Mouse (Mus musculus): ENCODE data around the gene Armc9.
A peak's percentile ranks its signal among the peaks of the same experiment; 100 is the strongest.

Gene Armc9

DNA sequence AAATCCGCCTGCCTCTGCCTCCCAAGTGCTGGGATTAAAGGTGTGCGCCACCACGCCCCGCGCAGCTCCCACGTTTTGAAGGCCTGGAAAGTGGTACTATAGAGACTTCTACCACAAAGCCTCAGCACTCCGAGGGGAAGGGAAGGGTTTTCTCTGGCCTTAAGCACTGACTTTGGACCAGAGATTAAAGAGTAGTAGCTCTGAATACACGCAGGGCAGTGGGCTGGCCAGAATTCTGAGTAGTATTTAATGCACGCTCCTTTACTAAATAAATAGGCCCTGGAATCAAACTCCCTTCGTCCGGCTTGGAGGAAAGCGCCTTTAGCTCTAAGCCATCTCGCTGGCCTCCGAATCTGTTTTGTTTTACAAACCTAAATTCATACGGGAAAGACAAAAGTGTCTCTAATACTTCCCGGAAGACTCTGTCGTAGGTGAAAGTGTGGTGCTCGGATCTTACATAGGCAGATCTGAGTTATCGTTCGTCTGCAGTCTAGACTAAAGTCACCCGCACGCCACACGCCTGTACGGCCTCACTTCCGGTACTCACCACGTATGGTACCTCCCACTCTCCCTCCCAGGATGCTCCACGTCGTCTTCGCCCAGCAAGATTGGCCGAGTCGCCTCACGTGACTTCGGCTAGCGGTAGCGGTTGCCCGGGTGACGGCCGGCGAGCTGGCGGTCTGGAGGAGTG lies at the start of gene Armc9:
Gene Armc9, plus strand, starts transcription at position 648 of the 691 bp plus-strand sequence.
- DNase-seq: peak; percentile 96

DNA sequence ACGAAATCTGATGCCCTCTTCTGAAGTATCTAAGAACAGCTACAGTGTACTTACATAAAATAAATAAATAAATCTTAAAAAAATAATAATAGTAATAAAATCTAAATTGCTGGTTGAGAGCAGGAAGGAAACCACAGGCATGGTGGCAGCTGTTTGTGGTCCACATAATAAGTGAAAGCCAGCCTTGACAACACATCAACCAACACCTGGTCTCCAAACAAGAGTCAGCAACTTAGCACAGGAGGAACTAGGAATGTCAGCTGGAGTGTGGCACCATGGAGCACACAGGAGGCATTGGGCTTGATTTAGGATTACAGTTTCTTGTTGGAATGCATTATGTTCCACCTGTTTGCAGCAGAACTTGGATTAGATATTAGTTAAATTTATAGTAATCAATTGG lies 49.5 kb upstream of the Armc9 start:
- DNase-seq: no peak

DNA sequence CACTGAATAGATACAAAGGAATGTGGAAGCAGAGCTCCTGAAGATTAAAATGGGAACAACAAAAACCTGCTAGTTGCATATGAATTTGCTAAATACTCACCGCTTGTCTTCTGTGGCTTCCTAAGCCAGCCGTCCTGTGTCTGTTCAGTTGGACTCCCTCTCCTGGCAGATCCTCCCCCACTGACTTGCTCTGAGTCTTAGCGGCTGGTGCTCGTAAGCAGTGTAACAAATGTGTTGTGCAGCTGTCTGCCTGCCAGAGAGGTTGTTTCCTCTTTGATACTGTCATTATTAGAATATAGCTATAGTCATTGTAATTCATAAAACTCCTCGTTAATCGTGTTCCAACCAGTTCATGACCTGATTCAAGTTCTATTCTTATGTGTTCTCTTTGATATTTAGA lies 42.8 kb upstream of the Armc9 start, which contains the start of gene Htr2b:
Gene Htr2b, minus strand, starts transcription at position 192 of the 400 bp plus-strand sequence.
- DNase-seq: no peak

DNA sequence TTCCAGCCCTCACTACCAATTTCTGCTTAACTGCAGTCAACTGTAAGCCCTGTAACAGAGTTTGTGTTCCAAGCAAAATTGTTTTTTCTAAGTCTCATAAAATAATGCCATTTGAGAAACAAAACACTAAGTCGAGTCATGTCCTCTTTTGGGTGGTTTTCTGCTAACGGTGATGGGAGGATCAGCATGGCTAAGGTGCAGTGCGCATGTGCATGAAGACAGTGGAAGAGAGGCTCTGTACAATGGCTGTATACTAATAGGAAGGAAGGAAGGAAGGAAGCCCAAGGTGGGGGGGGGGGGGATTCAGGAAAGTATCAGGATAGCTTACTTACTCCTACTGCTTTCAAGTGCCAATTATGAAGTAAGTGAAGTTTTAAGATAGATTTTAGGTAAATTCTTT lies 40.4 kb upstream of the Armc9 start:
- DNase-seq: no peak

DNA sequence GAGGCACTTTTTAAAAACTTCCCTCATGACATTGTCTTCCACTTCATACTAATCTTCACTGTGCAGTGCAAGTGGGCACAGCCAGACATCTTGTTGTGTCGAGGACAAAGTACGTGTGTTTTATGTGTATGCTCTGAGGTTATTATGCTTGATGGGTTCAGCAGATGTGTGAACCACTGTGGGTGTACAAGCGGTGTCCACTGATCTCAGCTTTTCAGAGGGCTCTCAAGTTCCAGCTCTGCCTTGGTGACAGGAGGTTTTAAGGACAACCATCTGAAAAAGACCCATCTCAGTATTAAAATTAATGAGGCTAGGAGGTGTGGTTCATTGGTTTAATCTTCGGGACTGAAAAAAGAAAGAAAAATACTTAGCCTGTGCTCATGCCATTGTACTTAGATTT lies 35.0 kb upstream of the Armc9 start:
- no peak for DNase-seq

DNA sequence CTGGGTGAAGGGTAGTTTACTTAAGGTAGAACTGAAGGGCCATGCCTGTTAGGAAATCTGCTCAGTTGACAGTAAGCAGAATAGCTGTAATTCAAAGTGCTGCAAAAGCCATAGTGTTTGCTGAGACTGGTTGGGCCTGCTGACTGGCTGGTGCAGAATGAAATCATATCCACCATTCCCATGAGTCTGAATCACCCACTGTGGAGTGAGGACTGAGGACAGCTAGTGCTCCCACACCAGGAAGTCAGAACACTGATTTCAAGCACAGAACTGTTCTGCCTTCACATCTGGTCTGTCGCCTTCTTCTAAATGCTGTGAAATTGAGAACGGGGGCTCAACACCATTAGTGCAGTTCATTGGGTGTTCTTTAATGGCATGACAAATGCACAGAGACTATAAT lies 28.5 kb upstream of the Armc9 start:
- DNase-seq: no peak

DNA sequence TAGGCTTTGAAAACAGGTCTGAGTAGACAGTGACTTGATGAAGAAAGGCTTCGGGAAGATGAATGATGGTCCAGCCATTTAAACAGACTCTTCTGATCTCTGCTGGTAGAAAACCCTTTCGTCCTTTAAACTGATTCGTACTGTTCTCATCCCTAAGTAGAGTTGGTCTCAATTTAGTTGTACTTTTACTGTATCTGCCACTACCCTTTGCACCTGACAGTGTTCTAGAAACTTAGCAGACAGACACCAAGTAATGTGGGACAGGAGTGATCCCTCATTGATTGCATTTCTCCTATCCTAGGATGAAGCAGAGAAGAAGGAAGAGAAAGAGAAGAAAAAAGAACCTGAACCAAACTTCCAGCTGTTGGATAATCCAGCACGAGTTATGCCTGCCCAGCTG lies 21.2 kb upstream of the Armc9 start, which contains the start of gene Gm21972:
Gene Gm21972, plus strand, starts transcription at position 301 of the 400 bp plus-strand sequence.
- no peak for DNase-seq

DNA sequence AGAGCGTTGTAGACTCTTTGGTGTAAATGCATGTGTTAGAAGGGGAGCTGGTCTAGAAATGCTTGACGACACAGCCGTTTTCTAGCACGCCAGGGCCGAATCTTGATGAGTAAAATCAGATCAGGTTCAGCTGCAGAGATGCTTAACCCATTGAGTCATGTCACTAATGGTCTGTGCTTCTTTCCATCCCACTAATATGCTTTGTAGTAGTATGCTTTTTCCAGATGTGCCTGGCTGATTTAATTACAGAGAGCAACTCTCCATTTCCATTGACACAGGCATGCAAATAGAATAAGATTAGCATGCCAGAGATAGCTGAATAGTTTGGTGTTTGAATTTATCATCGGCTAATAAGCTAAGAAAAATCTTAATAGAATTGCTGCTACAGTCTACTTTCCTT lies 19.3 kb upstream of the Armc9 start:
- DNase-seq: no peak

DNA sequence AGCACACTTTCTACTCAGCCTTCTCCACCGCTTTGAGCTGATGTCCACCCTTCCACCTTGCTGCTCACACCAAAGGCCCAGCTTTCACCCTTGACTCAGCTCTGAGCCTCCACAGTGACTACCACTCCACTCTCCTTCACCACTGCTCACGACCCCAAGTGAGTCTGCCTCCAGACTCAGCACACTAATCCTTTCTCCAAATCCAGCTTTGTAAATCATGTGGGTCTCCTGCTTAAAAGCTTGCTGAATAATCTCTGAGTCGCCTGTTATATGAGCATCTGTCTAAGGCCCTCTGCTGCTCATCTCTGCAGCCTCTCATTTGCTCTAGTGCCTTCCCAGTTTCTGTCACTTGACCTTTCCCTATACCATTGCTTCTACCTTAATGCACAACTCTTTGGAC lies 13.5 kb upstream of the Armc9 start:
- no peak for DNase-seq

DNA sequence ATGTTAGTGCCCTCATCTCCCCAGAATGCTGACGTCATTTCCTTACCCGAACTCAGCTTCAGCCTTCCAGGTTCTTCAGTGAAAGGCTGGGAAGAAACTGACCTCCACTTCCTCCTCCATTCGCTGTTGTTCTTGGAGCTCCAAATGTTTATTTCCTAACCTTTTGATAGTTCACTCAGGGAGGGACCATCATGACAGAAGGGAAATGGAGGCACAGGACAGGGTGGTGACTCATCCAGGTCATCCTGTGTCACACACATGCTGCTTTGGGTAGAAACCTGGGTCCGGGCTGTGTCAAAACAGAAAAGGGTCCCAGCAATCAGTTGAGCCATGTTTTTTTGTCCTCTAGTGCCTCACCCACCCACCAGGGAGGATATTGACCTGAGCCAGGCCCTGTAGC lies 11.4 kb upstream of the Armc9 start:
- DNase-seq: no peak

DNA sequence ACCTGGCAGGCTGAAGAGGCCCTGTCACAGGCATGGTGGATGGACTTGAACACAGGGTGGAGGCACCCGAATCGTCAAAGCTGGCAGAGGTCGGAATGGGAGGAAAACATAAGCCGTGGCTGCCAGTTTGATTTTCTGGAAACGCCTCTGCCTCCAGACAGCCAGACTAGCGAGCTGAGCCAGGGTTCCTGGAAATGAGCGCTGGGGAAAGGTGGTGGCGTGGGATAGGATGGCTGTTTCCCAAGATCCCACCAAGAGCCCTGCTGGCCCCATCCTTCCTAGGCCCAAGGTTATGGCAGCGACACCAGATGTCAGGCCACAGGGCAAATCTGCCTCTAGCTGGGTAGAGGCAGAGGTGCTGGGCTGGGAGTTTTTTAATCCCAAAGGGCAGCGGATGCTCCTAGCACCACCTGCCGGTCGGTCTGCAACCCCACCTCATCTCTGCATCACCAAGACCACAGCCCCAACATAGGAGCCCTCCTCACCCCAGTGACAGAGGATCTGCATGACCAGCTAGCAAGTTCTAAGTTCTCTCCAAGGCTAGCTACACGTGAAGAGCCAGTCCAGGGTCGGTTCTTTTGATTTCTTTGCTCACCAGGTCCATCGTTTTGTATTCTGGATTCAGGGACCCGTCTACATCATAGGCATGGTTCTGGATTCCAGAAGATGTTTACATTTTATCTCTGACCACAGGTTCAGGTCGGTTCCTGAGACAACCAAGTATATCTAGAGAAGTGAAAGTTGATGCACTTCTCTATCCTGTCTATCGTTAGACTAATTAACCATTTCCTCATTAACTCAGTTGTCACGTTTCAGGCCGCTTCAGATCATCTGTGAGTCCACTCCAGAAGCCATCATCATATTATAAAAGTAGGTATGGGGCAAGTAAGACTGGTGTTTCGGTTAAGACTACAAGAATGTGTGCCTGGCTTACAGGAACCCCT lies 10.3 kb upstream of the Armc9 start:
- DNase-seq: no peak

DNA sequence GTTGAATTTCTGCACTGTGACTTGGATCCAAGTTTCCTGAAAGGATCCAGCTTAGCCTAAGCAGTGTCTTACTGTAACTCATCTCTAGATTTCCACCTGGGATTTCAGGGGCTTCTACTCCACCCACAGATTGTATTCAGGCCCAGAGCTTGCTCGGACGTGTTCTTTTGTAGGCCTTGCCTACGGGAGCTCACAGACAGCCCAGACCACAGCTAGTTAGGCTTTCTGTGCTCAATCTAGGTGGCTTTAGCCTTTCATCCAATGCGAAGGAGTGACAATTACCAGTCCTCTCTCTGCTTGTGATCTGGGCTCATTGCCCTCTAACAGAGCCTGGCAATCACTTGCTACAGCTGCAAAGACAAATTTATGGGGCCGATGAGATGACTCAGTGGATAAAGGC lies 8.3 kb upstream of the Armc9 start:
- no peak for DNase-seq

DNA sequence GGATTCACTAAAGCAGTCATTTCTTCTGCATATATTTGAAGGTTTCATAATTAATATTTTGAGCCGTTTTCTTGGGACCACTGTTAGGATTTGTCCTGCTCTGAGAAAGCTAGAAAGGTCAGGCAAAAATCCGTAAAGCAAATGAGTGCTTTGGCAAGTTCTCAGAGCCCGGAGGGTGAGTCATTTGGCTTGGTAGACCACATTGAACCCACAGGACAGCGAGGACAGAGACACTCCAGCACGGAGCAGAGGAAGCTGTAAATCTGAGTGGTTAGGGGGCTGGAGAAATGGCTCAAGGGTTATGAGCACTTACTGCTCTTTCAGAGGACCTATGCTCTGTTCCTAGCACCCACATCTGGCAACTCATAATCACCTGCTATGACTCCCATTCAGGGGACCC lies 7.0 kb upstream of the Armc9 start:
- no peak for DNase-seq

DNA sequence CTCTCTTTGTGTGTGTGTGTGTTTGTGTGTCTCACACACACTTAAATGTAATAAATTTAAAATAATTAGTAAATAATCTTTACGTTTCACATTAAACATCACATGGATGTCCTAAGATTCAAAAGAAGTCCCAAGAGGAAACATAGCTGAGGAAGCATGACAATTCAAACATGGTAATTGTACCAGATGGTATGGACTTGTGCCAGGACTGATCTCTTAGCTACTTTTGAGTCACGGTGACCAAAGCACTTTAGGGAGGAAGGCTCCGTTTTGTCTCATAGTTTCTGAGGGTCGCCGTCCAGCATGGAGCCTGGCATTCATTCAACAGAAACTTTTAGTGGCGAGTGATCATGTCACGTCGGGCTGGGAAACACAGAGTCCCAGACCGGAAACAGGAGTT lies 6.4 kb upstream of the Armc9 start:
- DNase-seq: no peak

DNA sequence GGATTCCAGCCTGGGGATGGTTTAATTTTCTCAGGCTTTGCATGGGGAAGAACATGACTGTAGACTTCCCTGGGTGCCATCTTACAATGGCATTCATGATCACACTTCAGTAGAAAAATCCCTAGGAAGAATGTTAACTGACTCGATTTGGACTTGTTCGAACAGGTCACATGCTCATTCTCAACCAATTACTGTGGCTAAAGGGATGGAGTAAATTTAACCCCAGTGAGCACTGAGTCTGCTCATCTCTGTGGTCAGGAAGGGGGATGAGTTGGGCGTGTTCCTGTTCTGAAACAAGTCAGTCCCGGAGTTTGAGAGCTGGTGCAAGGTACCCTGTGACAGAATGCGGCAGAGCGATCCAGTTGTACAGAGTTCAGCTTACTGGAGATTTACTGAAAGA lies 3.7 kb upstream of the Armc9 start:
- no peak for DNase-seq

DNA sequence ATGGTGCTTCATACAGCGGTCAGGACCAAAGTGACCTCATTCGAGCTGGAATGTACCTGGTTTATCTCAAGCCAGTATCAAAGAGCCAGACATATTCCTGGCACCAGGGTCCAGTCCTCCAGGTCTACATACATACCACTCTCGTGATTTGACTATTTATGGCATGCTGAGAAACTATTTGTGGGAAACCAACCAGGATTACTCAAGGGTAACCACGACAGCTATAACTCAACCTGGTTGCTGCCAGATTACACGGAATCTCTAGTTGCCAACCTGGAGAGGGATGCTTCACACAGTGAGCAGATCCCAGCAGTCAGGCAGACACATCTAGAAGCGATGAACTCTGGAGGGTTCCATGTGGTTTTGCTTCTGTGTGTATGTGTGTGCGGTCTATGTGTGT lies 3.2 kb upstream of the Armc9 start:
- no peak for DNase-seq

DNA sequence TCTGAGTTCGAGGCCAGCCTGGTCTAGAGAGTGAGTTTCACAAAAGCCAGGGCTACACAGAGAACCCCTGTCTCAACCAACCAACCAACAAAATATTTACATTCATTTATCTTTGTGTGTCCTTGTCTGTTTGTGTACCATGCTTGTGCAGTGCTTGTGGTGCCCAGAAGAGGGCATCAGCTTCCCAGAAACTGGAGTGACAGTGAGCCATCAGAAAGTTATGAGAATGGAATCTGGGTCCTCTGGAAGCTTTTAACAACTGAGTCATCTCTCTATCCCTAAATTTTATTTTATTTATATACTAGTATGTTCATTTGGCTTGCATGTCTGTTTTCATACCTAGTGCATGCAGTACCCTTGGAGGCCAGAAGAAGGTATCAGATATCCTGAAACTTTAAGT lies 2.0 kb upstream of the Armc9 start:
- DNase-seq: peak; percentile 26

DNA sequence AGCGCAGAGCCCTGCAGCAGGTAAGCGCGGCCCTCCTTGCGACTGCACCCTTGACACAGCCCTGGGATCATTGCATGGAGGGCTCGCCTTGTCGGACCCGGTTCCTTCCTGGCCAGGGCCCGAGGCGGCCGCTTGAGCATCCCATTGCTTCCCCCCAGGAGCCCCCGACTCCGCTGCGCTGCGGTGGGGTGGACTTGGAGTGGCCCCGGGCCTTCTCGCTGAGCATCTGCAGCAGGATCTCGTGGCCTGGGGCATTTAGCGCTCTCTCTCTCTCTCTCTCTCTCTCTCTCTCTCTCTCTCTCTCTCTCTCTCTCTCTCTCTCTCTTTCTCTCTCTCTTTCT lies 214 bp downstream of the Armc9 start:
- DNase-seq: no peak

DNA sequence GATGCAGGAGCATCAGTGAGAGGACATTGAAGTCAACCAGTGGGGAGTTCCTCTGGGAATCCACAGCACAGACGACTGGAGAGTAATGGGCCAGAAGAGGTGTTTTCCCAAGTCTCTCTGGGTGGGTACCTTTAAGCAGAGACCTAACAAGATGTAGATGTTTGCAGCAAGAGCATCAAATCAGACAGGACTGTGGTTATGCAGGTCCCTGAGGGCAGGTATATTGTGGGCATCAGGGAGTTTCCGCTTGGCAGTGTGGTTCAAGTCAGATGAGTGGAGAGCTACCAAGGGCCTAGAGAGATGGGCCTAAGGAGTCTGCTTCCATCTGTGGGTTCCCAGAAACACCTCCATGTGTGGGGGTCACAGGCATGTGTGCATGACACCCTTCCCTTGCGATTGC lies 1.5 kb downstream of the Armc9 start:
- no peak for DNase-seq

DNA sequence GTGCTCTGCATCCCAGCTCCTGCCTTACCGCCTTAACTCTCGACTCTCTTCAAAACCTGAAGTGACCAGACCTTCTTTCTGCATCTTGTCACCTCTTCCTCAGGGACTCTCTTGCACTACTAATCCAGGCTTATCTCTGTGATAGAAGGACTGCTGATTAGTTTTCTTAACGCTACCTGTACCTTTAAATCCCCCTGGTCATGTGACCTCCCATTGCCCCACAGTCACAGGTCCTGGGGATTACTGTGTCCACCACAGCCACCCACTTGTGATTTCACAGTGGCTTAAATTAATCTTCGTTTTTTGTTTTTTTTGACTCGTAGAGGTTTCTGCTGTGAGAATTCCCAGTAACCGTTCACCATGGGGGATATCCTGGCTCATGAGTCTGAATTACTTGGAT lies 2.0 kb downstream of the Armc9 start:
- DNase-seq: no peak

DNA sequence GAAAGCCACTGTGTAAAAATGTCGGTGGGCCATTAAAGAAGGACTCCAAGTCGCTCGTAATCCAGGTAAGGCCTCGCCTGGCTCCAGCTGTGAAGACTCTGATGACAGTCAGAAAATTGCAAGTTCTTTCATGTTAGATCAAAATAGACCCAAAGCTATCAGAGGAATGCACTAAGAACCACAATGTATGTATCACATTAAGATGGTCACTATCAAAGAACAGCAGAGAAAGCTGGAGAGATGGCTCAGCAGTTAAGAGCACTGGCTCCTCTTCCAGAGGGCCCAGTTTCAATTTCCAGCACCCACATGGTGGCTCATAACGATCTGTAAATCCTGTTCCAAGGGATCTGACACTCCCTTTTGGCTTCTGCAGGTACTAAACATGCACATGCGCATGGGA lies 5.5 kb downstream of the Armc9 start:
- no peak for DNase-seq

DNA sequence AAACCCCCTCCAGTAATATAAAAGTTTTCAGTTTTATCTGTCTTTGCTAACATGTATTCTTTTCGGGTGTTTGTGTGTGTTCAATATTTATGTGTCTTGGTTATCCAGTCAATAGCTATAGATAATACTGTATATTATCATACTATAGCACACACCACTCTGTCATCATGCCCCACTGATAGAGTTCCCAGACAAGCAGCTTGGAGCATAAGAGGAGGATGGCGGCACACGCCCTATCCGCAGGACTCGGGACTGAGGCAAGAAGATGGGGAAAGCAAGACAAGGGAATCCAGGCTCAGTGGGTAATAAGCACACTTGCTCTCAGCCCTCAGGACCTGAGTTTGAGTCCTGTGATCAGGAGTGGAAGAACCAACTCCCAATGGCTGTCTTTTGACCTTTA lies 5.9 kb downstream of the Armc9 start:
- DNase-seq: no peak

DNA sequence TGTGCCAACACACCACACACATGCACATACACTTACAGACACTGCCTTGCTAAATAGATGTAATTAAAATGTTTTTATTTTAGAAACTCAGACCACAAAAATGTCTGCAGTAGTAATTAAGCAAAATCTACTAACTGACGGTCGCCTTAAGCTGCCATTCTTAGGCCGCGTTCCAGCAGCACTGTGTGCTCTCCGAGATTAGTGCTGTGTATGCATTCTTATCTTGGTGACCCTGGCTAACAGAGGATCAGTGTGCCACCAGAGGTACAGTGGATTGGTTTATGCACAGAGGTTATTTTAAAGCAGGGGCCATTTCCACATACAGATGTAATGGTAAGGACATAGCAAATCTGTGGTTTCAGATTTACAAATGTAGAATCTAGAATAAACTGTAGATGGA lies 6.5 kb downstream of the Armc9 start:
- no peak for DNase-seq

DNA sequence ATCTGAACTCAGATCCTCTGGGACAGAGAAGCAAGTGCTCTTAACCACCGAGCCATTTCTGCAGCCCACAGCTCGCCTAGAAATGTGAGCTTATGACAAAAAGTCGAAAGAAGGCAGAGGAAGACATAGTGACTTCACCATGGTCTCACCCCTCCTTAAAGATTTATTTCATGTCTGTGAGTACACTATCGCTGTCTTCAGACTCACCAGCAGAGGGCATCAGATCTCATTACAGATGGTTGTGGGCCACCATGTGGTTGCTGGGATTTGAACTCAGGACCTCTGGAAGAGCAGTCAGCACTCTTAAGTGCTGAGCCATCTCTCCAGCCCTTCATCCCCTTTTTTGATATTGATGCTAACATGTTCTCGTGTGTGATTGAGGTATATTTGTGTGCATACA lies 20.0 kb downstream of the Armc9 start:
- no peak for DNase-seq

DNA sequence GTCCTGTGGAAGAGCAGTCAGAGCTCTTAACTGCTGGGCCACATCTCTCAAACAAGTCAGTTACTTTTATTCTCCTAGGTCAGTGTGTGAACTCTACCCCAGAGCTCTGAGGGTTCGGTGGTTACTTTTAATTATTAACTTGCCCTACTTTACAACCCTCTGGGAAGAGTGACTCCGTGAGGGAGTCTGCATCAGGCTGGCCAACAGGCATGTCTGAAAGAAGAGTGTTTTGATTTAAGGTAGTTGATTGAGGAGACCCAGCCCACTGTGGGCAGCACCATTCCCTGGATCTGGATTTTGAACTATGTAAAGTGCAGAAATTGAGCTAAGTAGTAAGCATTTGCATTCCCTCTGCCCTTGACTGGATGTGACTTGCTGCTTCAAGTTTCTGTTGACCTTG lies 21.5 kb downstream of the Armc9 start:
- DNase-seq: no peak
